Mouse (Mus musculus): ENCODE results near the gene Gsto1. TPM values are rescaled to one million over a fixed set of nuclear protein-coding genes. Genes with fewer than 3 reads are reported as not detected.

The Gsto1 gene
- 10.3 TPM for total RNA-seq (2023)

DNA sequence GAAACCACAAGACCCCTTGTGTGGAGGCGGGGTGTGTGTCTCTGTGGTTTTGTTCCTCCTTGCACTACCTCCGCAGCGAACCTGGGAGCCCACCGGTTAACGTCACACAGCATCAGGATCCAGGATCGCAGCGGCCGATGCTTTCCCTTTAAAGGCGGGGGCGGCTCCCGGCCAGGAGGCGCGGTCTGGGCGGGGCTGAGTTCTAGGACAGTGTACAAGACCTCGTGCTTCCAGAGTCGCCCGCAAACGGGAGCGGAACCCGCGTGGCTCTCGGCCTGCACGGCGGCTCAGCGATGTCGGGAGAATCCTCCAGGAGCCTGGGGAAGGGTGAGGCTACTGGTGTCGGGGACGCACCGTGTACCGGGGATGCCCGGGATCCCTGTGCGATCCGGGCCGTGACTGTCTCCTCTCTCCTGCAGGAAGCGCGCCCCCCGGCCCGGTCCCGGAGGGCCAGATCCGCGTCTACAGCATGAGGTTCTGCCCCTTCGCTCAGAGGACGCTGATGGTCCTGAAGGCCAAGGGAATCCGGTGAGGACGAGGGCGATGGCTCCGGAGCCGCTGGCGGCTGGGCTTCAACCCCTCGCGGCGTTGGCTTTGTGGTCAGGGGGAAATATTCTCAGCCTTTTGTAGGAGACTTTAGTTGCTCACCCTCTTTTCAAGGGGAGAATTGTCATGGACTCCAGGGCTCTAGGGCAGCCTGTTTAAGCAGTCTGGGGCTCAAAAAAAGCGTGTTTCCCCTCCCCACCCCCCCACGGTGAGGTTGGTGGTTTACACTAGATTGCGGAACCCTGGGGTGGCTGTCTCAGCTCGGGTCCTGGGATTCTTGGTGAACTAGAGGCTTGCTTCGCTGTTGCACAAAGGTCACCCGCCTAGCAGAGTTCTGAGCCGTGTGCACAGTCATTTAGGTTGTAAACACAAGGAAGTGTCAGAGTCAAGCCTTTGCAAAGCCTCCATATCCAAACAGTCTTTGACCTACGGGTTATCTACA is at the start of gene Gsto1:
TSS of gene Gsto1 (plus strand) at position 175 of the 988 bp plus-strand sequence.

DNA sequence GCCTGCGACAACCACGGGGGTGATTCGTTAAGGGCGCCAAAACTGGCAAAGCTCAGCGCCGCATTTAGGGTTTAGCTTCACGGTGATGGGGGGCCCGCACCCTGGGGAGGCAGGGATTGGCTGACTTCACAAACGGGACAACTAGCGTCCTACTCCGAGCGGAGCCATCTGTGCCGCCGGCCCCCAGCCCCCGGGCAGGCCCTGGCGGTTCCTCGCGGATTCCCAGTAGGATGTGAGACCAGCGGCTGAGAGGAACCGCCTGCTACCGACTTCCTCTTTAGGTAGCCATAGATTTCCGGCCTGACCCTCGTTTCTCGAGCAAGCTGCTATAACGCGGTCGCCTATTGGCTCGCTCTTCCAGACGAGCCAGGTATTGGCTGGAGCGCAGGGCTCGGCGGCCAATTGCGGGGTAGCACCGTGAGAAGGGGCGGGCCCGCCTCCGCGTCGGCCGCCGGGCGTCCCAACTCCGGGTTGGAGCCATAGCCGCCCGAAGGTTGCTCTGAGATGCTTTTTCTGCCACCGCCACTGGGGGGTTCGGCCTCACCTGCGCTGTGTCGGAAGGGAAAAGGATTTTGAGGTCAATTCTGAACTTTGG is 10.7 kb downstream of the Gsto1 start, which contains the start of gene Gsto2:
TSS of gene Gsto2 (plus strand) at position 182 of the 595 bp plus-strand sequence.

Other genes starting within 250 kb of the Gsto1 start
- gene Col17a1, start 162.9 kb upstream of the Gsto1 start, total RNA-seq (2023) = not detected
- 68.2 TPM for gene Sfr1, start 123.3 kb upstream of the Gsto1 start, total RNA-seq (2023)
- not detected for gene Gsto2, start 10.6 kb downstream of the Gsto1 start, total RNA-seq (2023)
- 0.43 TPM for gene Cfap43, start 64.3 kb downstream of the Gsto1 start, total RNA-seq (2023)
- gene Itprip, start 64.3 kb downstream of the Gsto1 start, total RNA-seq (2023) = 99.4 TPM
- gene Cfap58, start 82.7 kb downstream of the Gsto1 start, total RNA-seq (2023) = not detected